Mouse (Mus musculus): Measurements from ENCODE around the gene Epb41.

- no peak for TF ChIP-seq CTCF (IDR thresholded peaks at IDR 0.05; ENCODE audit: low read depth, low read length)
- no peak for TF ChIP-seq POLR2A (IDR thresholded peaks at IDR 0.05; ENCODE audit: extremely low read depth, insufficient read depth, low read length)
Measured at GRCm38 (mm10) chr4:131883571-131883970, 191.6 kb downstream of the Epb41 start.

Data from liver, adult 2 months (tissue).